Mouse (Mus musculus) ES-E14 (cell line): ENCODE data around the gene Rnd1.

Experiments used
- CHD2 ChIP-seq: IDR thresholded peaks from 2 replicates; pipeline ENCODE4 v1.6.1; 2014; ENCODE audit warnings: mild to moderate bottlenecking, low read depth, low read length, inconsistent platforms
- HCFC1 ChIP-seq: IDR thresholded peaks from 2 replicates; pipeline ENCODE4 v1.6.1; 2012; ENCODE audit warnings: low read length, inconsistent platforms, borderline replicate concordance; ENCODE audit not compliant: insufficient read depth
- MAFK ChIP-seq: IDR thresholded peaks from 2 replicates; pipeline ENCODE4 v1.6.1; 2014; ENCODE audit warnings: mild to moderate bottlenecking, low read depth, low read length, inconsistent platforms; ENCODE audit not compliant: insufficient read depth
- ZC3H11A ChIP-seq: IDR thresholded peaks from 2 replicates; pipeline ENCODE4 v1.6.1; 2012; ENCODE audit warnings: low read depth, mild to moderate bottlenecking, inconsistent platforms, low read length, borderline replicate concordance
- ZNF384 ChIP-seq: IDR thresholded peaks from 2 replicates; pipeline ENCODE4 v1.6.1; 2012; ENCODE audit warnings: low read depth, low read length, inconsistent platforms

DNA sequence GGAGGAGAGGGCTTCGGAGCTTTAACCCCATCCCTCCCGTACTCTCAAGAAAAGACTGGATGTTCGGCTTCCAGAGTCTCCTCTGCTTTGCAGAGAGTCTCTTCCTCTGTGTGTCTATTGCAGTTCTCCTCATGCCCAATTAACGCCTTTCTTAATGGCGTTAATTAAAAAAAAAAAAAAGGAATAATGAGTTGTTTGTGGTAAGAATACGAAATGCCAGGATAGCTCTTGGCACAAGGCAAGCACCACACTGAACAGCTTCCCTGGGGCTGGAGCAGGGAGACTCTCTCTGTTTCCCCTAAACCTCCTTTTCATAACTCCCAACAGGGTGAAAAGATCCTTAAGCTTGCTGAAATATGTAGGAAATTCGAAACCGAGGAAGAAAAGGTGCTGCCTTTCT lies 44.9 kb upstream of the Rnd1 start:
- no peak for TF ChIP-seq MAFK
- no peak for TF ChIP-seq CHD2
- TF ChIP-seq ZC3H11A = no peak
- no peak for TF ChIP-seq HCFC1
- no peak for TF ChIP-seq ZNF384
